Mouse (Mus musculus): Measurements from ENCODE around the gene Lbp. TPM values are rescaled to one million over a fixed set of nuclear protein-coding genes. Genes with fewer than 3 reads are reported as not detected.

The Lbp gene
- polyA plus RNA-seq, 1 experiment from 2014 or later, result 6.3 TPM

DNA sequence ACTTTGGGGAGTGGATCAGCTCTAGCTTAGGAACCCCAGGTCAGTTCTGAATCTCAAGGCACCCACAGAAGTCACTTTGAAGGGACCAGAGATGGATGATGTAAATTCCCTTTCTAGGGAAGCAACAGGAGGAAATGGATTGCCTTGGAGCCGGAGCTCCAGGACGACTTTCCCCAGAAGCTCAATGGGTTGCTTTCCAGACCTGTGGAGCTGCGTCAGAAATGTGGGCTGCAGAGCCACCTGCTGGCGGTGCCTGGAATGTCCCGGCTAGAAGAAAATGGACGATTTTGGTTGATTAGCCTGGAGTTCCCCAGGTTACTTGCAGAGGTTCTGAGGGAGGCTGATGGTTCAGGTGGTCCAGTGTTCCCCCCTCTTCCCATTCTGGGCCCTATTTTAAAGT lies 41.6 kb downstream of the Lbp start:
- peak; percentile 37; the same call in 1 of the 2 replicates for ATAC-seq (ENCODE audit: insufficient read depth, low FRiP score)
- no peak overlapping the region for H3K9ac ChIP-seq (ENCODE audit: low read length)
- WGBS, result 5% methylated on average over 6 of the region's 6 CpGs

GRCm38 (mm10) chr2:158352801-158353520 lies 46.7 kb downstream of the Lbp start:
- 74% methylated on average over 3 of the region's 3 CpGs for WGBS
- no peak for ATAC-seq (ENCODE audit: insufficient read depth, low FRiP score)

More for the DNA sequence above, 41.6 kb downstream of the Lbp start:
- H3K36me3 ChIP-seq (ENCODE audit: control insufficient read depth, insufficient read depth, low read length), result no peaks in the 10 kb centered on the region
- no peaks in the 10 kb centered on the region for H3K9me3 ChIP-seq (replicated peaks; ENCODE audit: control insufficient read depth, low read length)
- H3K4me2 ChIP-seq (ENCODE audit: low read depth, low read length), result no peak overlapping the region
- no peak overlapping the region for H3K4me3 ChIP-seq (replicated peaks; ENCODE audit: low read length)
- no peaks in the 10 kb centered on the region for H3K27me3 ChIP-seq (ENCODE audit: control insufficient read depth, insufficient read depth, low read length)
- no peaks in the 10 kb centered on the region for H3K4me1 ChIP-seq (ENCODE audit: control insufficient read depth, insufficient read depth, low read length)
- no peak overlapping the region for H3K27ac ChIP-seq (ENCODE audit: low read length)

GRCm38 (mm10) chr2:158354348-158355114 lies 48.2 kb downstream of the Lbp start:
- peaks cover 33% of the 10 kb centered on the region for H3K36me3 ChIP-seq (ENCODE audit: control insufficient read depth, insufficient read depth, low read length)
- no peak overlapping the region for H3K4me2 ChIP-seq (ENCODE audit: low read depth, low read length)
- ATAC-seq (ENCODE audit: insufficient read depth, low FRiP score), result no peak
- 81% methylated on average over 7 of the region's 7 CpGs for WGBS
- no peak overlapping the region for H3K27ac ChIP-seq (ENCODE audit: low read length)
- H3K9ac ChIP-seq (ENCODE audit: low read length), result no peak overlapping the region
- H3K4me1 ChIP-seq (ENCODE audit: control insufficient read depth, insufficient read depth, low read length), result peaks cover 11% of the 10 kb centered on the region
- no peaks in the 10 kb centered on the region for H3K9me3 ChIP-seq (replicated peaks; ENCODE audit: control insufficient read depth, low read length)
- no peak overlapping the region for H3K4me3 ChIP-seq (replicated peaks; ENCODE audit: low read length)
- no peaks in the 10 kb centered on the region for H3K27me3 ChIP-seq (ENCODE audit: control insufficient read depth, insufficient read depth, low read length)

More at GRCm38 (mm10) chr2:158352801-158353520, 46.7 kb downstream of the Lbp start:
- Histone ChIP-seq H3K4me3 (replicated peaks; ENCODE audit: low read length) (no peak overlapping the region), H3K9me3 (replicated peaks; ENCODE audit: control insufficient read depth, low read length) (no peaks in the 10 kb centered on the region), H3K36me3 (ENCODE audit: control insufficient read depth, insufficient read depth, low read length) (peaks cover 21% of the 10 kb centered on the region), H3K27me3 (ENCODE audit: control insufficient read depth, insufficient read depth, low read length) (no peaks in the 10 kb centered on the region), H3K27ac (ENCODE audit: low read length) (no peak overlapping the region), H3K9ac (ENCODE audit: low read length) (no peak overlapping the region), H3K4me1 (ENCODE audit: control insufficient read depth, insufficient read depth, low read length) (no peaks in the 10 kb centered on the region), H3K4me2 (ENCODE audit: low read depth, low read length) (no peak overlapping the region)

- WGBS, result 80% methylated on average over 2 of the region's 2 CpGs
- Histone ChIP-seq H3K36me3 (ENCODE audit: control insufficient read depth, insufficient read depth, low read length) (peaks cover 33% of the 10 kb centered on the region), H3K27me3 (ENCODE audit: control insufficient read depth, insufficient read depth, low read length) (no peaks in the 10 kb centered on the region), H3K4me3 (replicated peaks; ENCODE audit: low read length) (no peak overlapping the region), H3K27ac (ENCODE audit: low read length) (no peak overlapping the region), H3K9me3 (replicated peaks; ENCODE audit: control insufficient read depth, low read length) (no peaks in the 10 kb centered on the region), H3K9ac (ENCODE audit: low read length) (no peak overlapping the region), H3K4me2 (ENCODE audit: low read depth, low read length) (no peak overlapping the region), H3K4me1 (ENCODE audit: control insufficient read depth, insufficient read depth, low read length) (peaks cover 17% of the 10 kb centered on the region)
- ATAC-seq (ENCODE audit: insufficient read depth, low FRiP score), result no peak
Measured at GRCm38 (mm10) chr2:158355238-158355637, 48.9 kb downstream of the Lbp start.

DNA sequence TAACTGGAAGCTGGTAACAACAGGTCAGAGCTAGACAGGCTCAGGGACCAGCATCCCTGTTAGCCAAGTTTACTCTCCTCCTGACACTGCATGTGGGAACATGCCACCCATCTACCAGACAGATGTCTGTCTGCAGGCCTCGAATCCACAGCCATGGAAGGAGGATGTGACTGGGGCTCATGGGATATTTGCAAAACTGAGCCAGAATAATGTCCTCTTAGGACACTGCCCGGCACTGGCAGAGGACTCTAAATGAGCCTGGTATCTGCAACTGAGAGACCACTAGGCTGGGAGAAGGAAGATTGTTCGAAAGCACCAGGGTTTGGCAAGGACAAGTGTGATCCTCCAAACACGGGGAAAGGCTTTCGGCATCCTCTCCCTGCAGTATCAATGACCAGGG lies 49.8 kb downstream of the Lbp start:
- H3K4me3 ChIP-seq (replicated peaks; ENCODE audit: low read length), result no peak overlapping the region
- H3K27me3 ChIP-seq (ENCODE audit: control insufficient read depth, insufficient read depth, low read length), result no peaks in the 10 kb centered on the region
- peaks cover 17% of the 10 kb centered on the region for H3K4me1 ChIP-seq (ENCODE audit: control insufficient read depth, insufficient read depth, low read length)
- H3K9me3 ChIP-seq (replicated peaks; ENCODE audit: control insufficient read depth, low read length), result no peaks in the 10 kb centered on the region
- H3K4me2 ChIP-seq (ENCODE audit: low read depth, low read length), result no peak overlapping the region
- 90% methylated on average over 5 of the region's 5 CpGs for WGBS
- no peak overlapping the region for H3K9ac ChIP-seq (ENCODE audit: low read length)
- H3K27ac ChIP-seq (ENCODE audit: low read length), result no peak overlapping the region
- H3K36me3 ChIP-seq (ENCODE audit: control insufficient read depth, insufficient read depth, low read length), result peaks cover 33% of the 10 kb centered on the region
- ATAC-seq (ENCODE audit: insufficient read depth, low FRiP score), result no peak

GRCm38 (mm10) chr2:158359757-158360620 lies 53.7 kb downstream of the Lbp start:
- no peak for ATAC-seq (ENCODE audit: insufficient read depth, low FRiP score)
- Histone ChIP-seq H3K36me3 (ENCODE audit: control insufficient read depth, insufficient read depth, low read length) (peaks cover 29% of the 10 kb centered on the region), H3K4me2 (ENCODE audit: low read depth, low read length) (peak overlapping the region; percentile 66), H3K9ac (ENCODE audit: low read length) (peak overlapping the region; percentile 91), H3K9me3 (replicated peaks; ENCODE audit: control insufficient read depth, low read length) (no peaks in the 10 kb centered on the region), H3K4me1 (ENCODE audit: control insufficient read depth, insufficient read depth, low read length) (peaks cover 17% of the 10 kb centered on the region), H3K4me3 (replicated peaks; ENCODE audit: low read length) (peak overlapping the region; percentile 79), H3K27me3 (ENCODE audit: control insufficient read depth, insufficient read depth, low read length) (no peaks in the 10 kb centered on the region), H3K27ac (ENCODE audit: low read length) (0 out of 2 replicates have a peak overlapping the region, but pooled peaks have one; percentile 68)
- 52% methylated on average over 12 of the region's 12 CpGs for WGBS

GRCm38 (mm10) chr2:158360873-158361677 lies 54.8 kb downstream of the Lbp start:
- peak; percentile 87 for ATAC-seq (ENCODE audit: insufficient read depth, low FRiP score)
- H3K4me2 ChIP-seq (ENCODE audit: low read depth, low read length), result peak overlapping the region; percentile 66
- H3K9me3 ChIP-seq (replicated peaks; ENCODE audit: control insufficient read depth, low read length), result no peaks in the 10 kb centered on the region
- peak overlapping the region; percentile 68 for H3K27ac ChIP-seq (ENCODE audit: low read length)
- peaks cover 17% of the 10 kb centered on the region for H3K4me1 ChIP-seq (ENCODE audit: control insufficient read depth, insufficient read depth, low read length)
- H3K27me3 ChIP-seq (ENCODE audit: control insufficient read depth, insufficient read depth, low read length), result no peaks in the 10 kb centered on the region
- H3K4me3 ChIP-seq (replicated peaks; ENCODE audit: low read length), result peak overlapping the region; percentile 79
- WGBS, result under 1% methylated on average over 41 of the region's 41 CpGs
- H3K9ac ChIP-seq (ENCODE audit: low read length), result peak overlapping the region; percentile 91
- peaks cover 23% of the 10 kb centered on the region for H3K36me3 ChIP-seq (ENCODE audit: control insufficient read depth, insufficient read depth, low read length)

GRCm38 (mm10) chr2:158361678-158362320 lies 55.5 kb downstream of the Lbp start:
- Histone ChIP-seq H3K9ac (ENCODE audit: low read length) (peak overlapping the region; percentile 53), H3K9me3 (replicated peaks; ENCODE audit: control insufficient read depth, low read length) (no peaks in the 10 kb centered on the region), H3K27ac (ENCODE audit: low read length) (peak overlapping the region; percentile 21; the same call in 1 of the 2 replicates), H3K4me2 (ENCODE audit: low read depth, low read length) (peak overlapping the region; percentile 66), H3K27me3 (ENCODE audit: control insufficient read depth, insufficient read depth, low read length) (no peaks in the 10 kb centered on the region), H3K4me3 (replicated peaks; ENCODE audit: low read length) (peak overlapping the region; percentile 79), H3K4me1 (ENCODE audit: control insufficient read depth, insufficient read depth, low read length) (peaks cover 17% of the 10 kb centered on the region), H3K36me3 (ENCODE audit: control insufficient read depth, insufficient read depth, low read length) (peaks cover 18% of the 10 kb centered on the region)
- peak; percentile 41; the same call in 1 of the 2 replicates for ATAC-seq (ENCODE audit: insufficient read depth, low FRiP score)
- 32% methylated on average over 8 of the region's 8 CpGs for WGBS

Measured in stomach, embryonic 16.5 days (tissue).